Mouse (Mus musculus) spleen, adult 2 months (tissue): Measurements from ENCODE around the gene Disp3. TPM values are rescaled to one million over a fixed set of nuclear protein-coding genes. Genes with fewer than 3 reads are reported as not detected.

Experiments used
- DNase-seq, 2 experiments: peaks; one replicate each; pipeline versions ENCODE4 v3.0.0 to v3.0.0-alpha.2; 2012 to 2021; ENCODE audit warnings: low spot score in 2 of 2, low read depth in 1 of 2
- H3K27ac ChIP-seq: fragments of 200-500 bp; 2 replicates; pipeline ENCODE4 v1.5.1; 2012; ENCODE audit warnings: low read length, inconsistent platforms; ENCODE audit not compliant: insufficient read depth
- H3K27me3 ChIP-seq: fragments of 200-500 bp; 2 replicates; pipeline ENCODE4 v1.6.1; 2012; ENCODE audit warnings: mild to moderate bottlenecking, moderate library complexity, low read length, inconsistent platforms; ENCODE audit not compliant: control insufficient read depth, insufficient read depth
- H3K36me3 ChIP-seq: fragments of 200-500 bp; 2 replicates; pipeline ENCODE4 v1.6.1; 2012; ENCODE audit warnings: mild to moderate bottlenecking, low read length, inconsistent platforms; ENCODE audit not compliant: control insufficient read depth, insufficient read depth
- H3K4me1 ChIP-seq: fragments of 200-500 bp; 2 replicates; pipeline ENCODE4 v1.6.1; 2011; ENCODE audit warnings: inconsistent platforms; ENCODE audit not compliant: control insufficient read depth, insufficient read depth, insufficient read length
- H3K4me3 ChIP-seq: fragments of 200-500 bp; 2 replicates; pipeline ENCODE4 v1.5.1; 2011; ENCODE audit warnings: mild to moderate bottlenecking, inconsistent platforms; ENCODE audit not compliant: insufficient read depth, insufficient read length; ENCODE audit errors: extremely low read depth
- CTCF ChIP-seq: fragments of 200-500 bp; IDR thresholded peaks from 2 replicates; pipeline ENCODE4 v1.5.1; 2011; ENCODE audit warnings: mild to moderate bottlenecking, inconsistent platforms; ENCODE audit not compliant: insufficient read depth, insufficient read length, insufficient replicate concordance; ENCODE audit errors: extremely low read depth
- POLR2A ChIP-seq: fragments of 200-500 bp; IDR thresholded peaks from 2 replicates; pipeline ENCODE4 v1.6.1; 2011; ENCODE audit warnings: low read depth, low read length, inconsistent platforms
- WGBS: fragments of 180-500 bp; shearing (Covaris S2); methylation state at CpG from one replicate; pipeline ENCODE4 v1.1.7; 2018; 5-methylcytosine and 5-hydroxymethylcytosine counted together
- polyA plus RNA-seq: library from polyadenylated mRNA; depleted of rRNA; stranded (reverse); fragments of >200 nt; gene quantifications from 2 replicates; pipeline ENCODE4 v1.2.3, GENCODE M21; 2012; rRNA removed

The Disp3 gene
- 0.02 and 0.19 TPM in 2 replicates for polyA plus RNA-seq

DNA sequence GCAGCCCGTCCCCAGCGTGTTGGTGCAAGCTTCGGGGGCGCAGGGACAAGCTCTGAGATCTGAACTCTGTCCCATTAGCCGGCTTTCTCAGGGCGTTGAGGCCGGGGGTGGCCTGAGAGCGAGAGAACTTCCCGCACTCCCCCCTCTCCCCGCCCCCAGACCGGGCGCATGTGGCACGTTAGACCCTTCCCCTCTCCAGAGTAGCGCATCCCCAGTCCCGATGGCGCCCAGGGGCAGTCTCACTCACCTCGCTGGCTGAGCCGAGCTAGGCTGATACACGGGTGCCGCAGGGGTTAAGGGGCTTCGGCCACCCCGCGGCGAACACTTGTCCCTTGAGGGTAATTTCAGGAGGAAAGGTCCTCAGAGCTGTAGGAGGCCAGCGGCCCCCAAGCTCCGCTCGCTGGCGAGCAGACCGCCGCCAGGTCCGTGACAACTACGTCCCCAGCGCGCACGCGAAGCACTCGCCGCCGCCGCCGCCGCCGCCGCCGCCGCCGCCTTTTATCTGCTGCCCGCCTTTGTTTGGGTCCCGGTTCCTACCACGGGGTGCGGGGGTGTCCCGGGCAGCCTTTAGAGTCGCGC, at the start of gene Disp3:
Gene Disp3 (minus strand): TSS at position 490 of the 579 bp plus-strand sequence.
- no peak for DNase-seq
- no peaks in the 10 kb centered on the region; the same call in 1 of the 2 replicates for H3K4me1 ChIP-seq
- 5% methylated on average over 48 of the region's 54 CpGs for WGBS
- H3K27me3 ChIP-seq, result peaks cover 7% of the 10 kb centered on the region
- H3K36me3 ChIP-seq, result no peaks in the 10 kb centered on the region
- H3K4me3 ChIP-seq, result no peak within 1 kb of the TSS
- no peak within 1 kb of the TSS for H3K27ac ChIP-seq
- TF ChIP-seq POLR2A, result no peak
- TF ChIP-seq CTCF, result no peak

DNA sequence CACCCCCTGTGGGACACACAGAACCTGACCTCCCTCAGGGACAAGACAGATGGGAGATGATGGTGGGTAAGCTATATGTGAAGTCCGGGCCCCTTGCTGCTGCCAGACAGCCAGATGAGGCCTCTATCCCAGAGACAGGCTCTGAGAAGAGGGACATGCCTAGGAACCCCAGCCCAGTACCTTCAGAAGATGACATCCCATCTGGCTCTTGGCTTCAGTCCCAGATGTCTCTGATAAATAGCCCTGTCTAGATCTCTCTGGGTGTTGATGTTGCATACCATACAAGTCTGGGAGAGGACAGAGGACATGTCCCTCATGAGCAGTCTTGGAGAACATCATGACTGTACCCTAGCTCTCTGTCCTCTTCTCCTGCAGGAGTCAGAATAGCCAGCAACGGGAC, 42.5 kb upstream of the Disp3 start:
- no peak overlapping the region for H3K27ac ChIP-seq
- H3K4me1 ChIP-seq, result no peaks in the 10 kb centered on the region
- DNase-seq, result no peak
- TF ChIP-seq CTCF (no peak), POLR2A (no peak)
- 76% methylated on average over 2 of the region's 2 CpGs for WGBS
- H3K27me3 ChIP-seq, result no peaks in the 10 kb centered on the region
- H3K36me3 ChIP-seq, result no peaks in the 10 kb centered on the region
- no peak overlapping the region for H3K4me3 ChIP-seq

- Histone ChIP-seq H3K36me3 (no peaks in the 10 kb centered on the region), H3K27ac (no peak overlapping the region), H3K4me1 (no peaks in the 10 kb centered on the region), H3K4me3 (no peak overlapping the region), H3K27me3 (no peaks in the 10 kb centered on the region)
- TF ChIP-seq CTCF, result no peak
- TF ChIP-seq POLR2A, result no peak
- 59% methylated on average over 11 of the region's 11 CpGs for WGBS
- DNase-seq, result no peak
Measured at GRCm38 (mm10) chr4:148329431-148329830, 41.7 kb upstream of the Disp3 start.

DNA sequence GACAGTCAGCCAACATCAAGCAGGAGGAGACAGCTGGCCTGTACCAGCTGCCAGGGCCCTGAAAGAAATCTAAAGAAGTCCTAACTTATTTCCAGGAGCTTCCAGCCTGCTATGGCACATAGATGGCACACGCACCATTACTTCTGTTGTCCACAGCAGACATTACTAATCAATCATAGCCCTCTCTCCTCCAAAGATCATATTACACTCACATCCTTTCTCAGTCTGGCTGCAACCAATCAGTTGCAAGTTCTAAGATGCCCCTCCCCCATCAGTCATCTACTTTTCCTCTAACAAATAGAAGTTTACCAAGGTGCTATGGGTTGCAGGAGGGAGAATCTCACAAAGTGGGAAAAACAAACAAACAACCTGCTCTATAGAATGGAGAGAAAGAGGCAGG, 40.5 kb upstream of the Disp3 start:
- Histone ChIP-seq H3K4me1 (no peaks in the 10 kb centered on the region), H3K27me3 (no peaks in the 10 kb centered on the region), H3K36me3 (no peaks in the 10 kb centered on the region), H3K4me3 (no peak overlapping the region), H3K27ac (no peak overlapping the region)
- 79% methylated on average over 1 of the region's 1 CpGs for WGBS
- DNase-seq, result no peak
- no peak for TF ChIP-seq POLR2A
- no peak for TF ChIP-seq CTCF

DNA sequence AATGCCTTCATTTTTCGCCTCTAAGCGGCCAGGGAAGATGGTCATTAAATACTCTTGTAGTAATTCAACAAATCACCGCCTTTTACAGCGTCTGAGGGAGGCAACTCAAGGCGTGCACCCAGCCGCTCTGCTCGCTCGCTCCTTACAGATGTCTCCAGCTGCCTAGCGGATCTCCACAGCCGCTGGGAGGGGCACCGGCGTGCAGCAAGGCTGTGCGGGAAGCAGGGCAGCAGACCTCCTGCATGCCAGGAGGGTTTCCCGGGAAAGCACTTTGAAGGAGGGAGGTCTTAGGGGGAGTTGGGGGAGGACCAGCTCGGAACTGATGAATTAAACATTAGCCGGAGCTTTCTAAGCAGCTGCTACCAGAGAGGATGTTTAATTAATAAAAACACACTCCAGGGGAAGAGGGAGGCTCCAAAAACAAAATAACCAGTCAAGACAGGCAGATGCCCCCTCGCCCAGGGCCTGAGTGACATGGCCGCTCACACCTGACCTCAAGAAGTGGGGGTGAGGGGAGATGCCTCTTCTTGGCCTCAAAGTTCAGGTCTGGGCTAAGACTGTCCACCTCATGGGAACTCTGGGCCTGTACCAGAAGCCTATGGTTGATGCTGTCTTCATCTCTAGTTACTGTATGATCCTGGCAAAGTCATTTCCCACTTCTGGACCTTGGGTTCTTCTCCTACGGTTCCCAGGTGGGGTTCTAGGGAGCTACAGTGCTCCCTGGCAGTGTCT, 39.7 kb upstream of the Disp3 start:
- Histone ChIP-seq H3K27ac (no peak overlapping the region), H3K27me3 (no peaks in the 10 kb centered on the region), H3K4me3 (no peak overlapping the region), H3K36me3 (no peaks in the 10 kb centered on the region), H3K4me1 (no peaks in the 10 kb centered on the region)
- no peak for TF ChIP-seq CTCF
- no peak for TF ChIP-seq POLR2A
- DNase-seq, result no peak
- 49% methylated on average over 19 of the region's 19 CpGs for WGBS

DNA sequence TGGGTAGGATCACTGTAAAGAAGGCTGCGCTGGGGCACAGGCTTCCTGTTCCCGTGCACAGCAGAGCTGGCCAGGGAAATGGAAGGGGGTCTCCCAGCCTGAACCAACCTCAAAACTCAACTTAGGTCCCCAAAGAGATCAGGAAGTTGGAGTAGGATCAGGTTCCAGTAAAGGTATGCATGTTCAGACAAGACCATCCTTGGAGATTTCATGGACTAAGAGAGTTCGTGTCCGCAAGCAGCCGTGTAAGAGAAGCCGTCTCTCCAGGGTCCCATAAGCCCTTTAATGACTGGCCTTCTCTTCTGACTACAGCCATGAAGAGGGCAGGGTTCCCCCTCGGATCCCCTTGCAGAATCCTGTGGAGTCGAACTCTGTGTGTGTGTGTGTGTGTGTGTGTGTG, 39.0 kb upstream of the Disp3 start:
- no peak for TF ChIP-seq POLR2A
- no peak for TF ChIP-seq CTCF
- no peaks in the 10 kb centered on the region for H3K4me1 ChIP-seq
- no peak overlapping the region for H3K27ac ChIP-seq
- no peak overlapping the region for H3K4me3 ChIP-seq
- DNase-seq, result no peak
- H3K36me3 ChIP-seq, result no peaks in the 10 kb centered on the region
- 60% methylated on average over 8 of the region's 8 CpGs for WGBS
- no peaks in the 10 kb centered on the region for H3K27me3 ChIP-seq

- DNase-seq, result no peak
- Histone ChIP-seq H3K4me1 (no peaks in the 10 kb centered on the region), H3K36me3 (no peaks in the 10 kb centered on the region), H3K27ac (no peak overlapping the region), H3K4me3 (no peak overlapping the region), H3K27me3 (no peaks in the 10 kb centered on the region)
- TF ChIP-seq CTCF (no peak), POLR2A (no peak)
- 88% methylated on average over 3 of the region's 3 CpGs for WGBS
Measured at GRCm38 (mm10) chr4:148325951-148326350, 38.2 kb upstream of the Disp3 start.
